Mouse (Mus musculus) midbrain, embryonic 16.5 days (tissue): ENCODE measurements around the gene Irf3. TPM values are rescaled to one million over a fixed set of nuclear protein-coding genes. Genes with fewer than 3 reads are reported as not detected.

Experiments used
- ATAC-seq: fragments of 200-750 bp; cut with Nextera tagmentation; 2 replicates; pipeline ENCODE4 v1.8.0; 2017; ENCODE audit warnings: moderate TSS enrichment
- H3K27ac ChIP-seq: fragments of 300-500 bp; sonication (generic); 2 replicates; pipeline ENCODE4 v1.5.1; 2014; ENCODE audit warnings: mild to moderate bottlenecking, low read length, mixed read lengths
- H3K27me3 ChIP-seq: fragments of 300-500 bp; sonication (generic); 2 replicates; pipeline ENCODE4 v1.6.1; 2014; ENCODE audit warnings: low read depth, low read length, mixed read lengths; ENCODE audit not compliant: control insufficient read depth, insufficient read depth
- H3K36me3 ChIP-seq: fragments of 300-500 bp; sonication (generic); 2 replicates; pipeline ENCODE4 v1.6.1; 2014; ENCODE audit warnings: mild to moderate bottlenecking, low read length, moderate library complexity, mixed read lengths; ENCODE audit not compliant: control insufficient read depth, insufficient read depth
- H3K4me1 ChIP-seq: fragments of 300-500 bp; sonication (generic); 2 replicates; pipeline ENCODE4 v1.6.1; 2014; ENCODE audit warnings: mild to moderate bottlenecking, low read length, mixed read lengths; ENCODE audit not compliant: control insufficient read depth, insufficient read depth
- H3K4me2 ChIP-seq: fragments of 300-500 bp; sonication (generic); 2 replicates; pipeline ENCODE4 v1.6.1; 2014; ENCODE audit warnings: mild to moderate bottlenecking, low read length, mixed read lengths
- H3K4me3 ChIP-seq: fragments of 300-500 bp; sonication (generic); 2 replicates; pipeline ENCODE4 v1.5.1; 2014; ENCODE audit warnings: low read depth, mild to moderate bottlenecking, low read length, moderate library complexity, mixed read lengths
- H3K9ac ChIP-seq: fragments of 300-500 bp; sonication (generic); 2 replicates; pipeline ENCODE4 v1.6.1; 2014; ENCODE audit warnings: low read depth, low read length, mixed read lengths
- H3K9me3 ChIP-seq: fragments of 300-500 bp; sonication (generic); replicated peaks from 2 replicates; pipeline ENCODE4 v1.6.1; 2014; ENCODE audit warnings: mild to moderate bottlenecking, low read length, mixed read lengths; ENCODE audit not compliant: control insufficient read depth, poor library complexity, severe bottlenecking
- WGBS: fragments of 180-500 bp; shearing (Covaris S2); extraction: QIAGEN DNeasy Blood & Tissue Kit; methylation state at CpG from one replicate; pipeline ENCODE4 v1.1.7; 2014; 5-methylcytosine and 5-hydroxymethylcytosine counted together
- polyA plus RNA-seq: library from polyadenylated mRNA; unstranded; fragments of >200 nt; fragmentation: Nextera tagmentation; extraction: Ambion mirVana; gene quantifications from 2 replicates; pipeline ENCODE4 v1.2.1, GENCODE M21; 2015

Irf3 gene
- polyA plus RNA-seq, 1 experiment from 2014 or later: 52.3 TPM

GRCm38 (mm10) chr7:44999753-45000152 is 2.3 kb downstream of the Irf3 start:
- Histone ChIP-seq H3K27ac (no peak overlapping the region), H3K4me1 (peaks cover 19% of the 10 kb centered on the region), H3K4me3 (no peak overlapping the region), H3K4me2 (no peak overlapping the region), H3K9me3 (no peaks in the 10 kb centered on the region), H3K36me3 (peaks cover 30% of the 10 kb centered on the region), H3K27me3 (no peaks in the 10 kb centered on the region), H3K9ac (no peak overlapping the region)
- 88% methylated on average over 11 of the region's 11 CpGs for WGBS
- no peak for ATAC-seq

- no peak overlapping the region for H3K27ac ChIP-seq
These were observed 3.2 kb downstream of the Irf3 start for GRCm38 (mm10) chr7:45000539-45001114.

GRCm38 (mm10) chr7:45002440-45002839 is 5.0 kb downstream of the Irf3 start:
- Histone ChIP-seq H3K27ac (no peak overlapping the region), H3K4me2 (no peak overlapping the region), H3K9me3 (no peaks in the 10 kb centered on the region), H3K36me3 (peaks cover 54% of the 10 kb centered on the region), H3K9ac (no peak overlapping the region), H3K4me3 (no peak overlapping the region), H3K27me3 (no peaks in the 10 kb centered on the region), H3K4me1 (peaks cover 14% of the 10 kb centered on the region)
- ATAC-seq: no peak
- 94% methylated on average over 7 of the region's 7 CpGs for WGBS

More at GRCm38 (mm10) chr7:45000539-45001114, 3.2 kb downstream of the Irf3 start:
- no peak overlapping the region for H3K4me3 ChIP-seq
- no peaks in the 10 kb centered on the region for H3K27me3 ChIP-seq
- ATAC-seq: no peak
- no peak overlapping the region for H3K4me2 ChIP-seq
- whole genome bisulfite sequencing: 87% methylated on average over 21 of the region's 21 CpGs
- H3K9me3 ChIP-seq: no peaks in the 10 kb centered on the region
- H3K9ac ChIP-seq: no peak overlapping the region
- H3K36me3 ChIP-seq: peaks cover 36% of the 10 kb centered on the region
- peaks cover 19% of the 10 kb centered on the region for H3K4me1 ChIP-seq

GRCm38 (mm10) chr7:45004546-45004945 is 7.1 kb downstream of the Irf3 start:
- H3K4me1 ChIP-seq: peaks cover under 1% of the 10 kb centered on the region; the same call in 1 of the 2 replicates
- peaks cover 69% of the 10 kb centered on the region for H3K36me3 ChIP-seq
- no peak for ATAC-seq
- no peak overlapping the region for H3K27ac ChIP-seq
- no peak overlapping the region for H3K9ac ChIP-seq
- WGBS: 85% methylated on average over 3 of the region's 3 CpGs
- H3K9me3 ChIP-seq: no peaks in the 10 kb centered on the region
- no peak overlapping the region for H3K4me2 ChIP-seq
- H3K4me3 ChIP-seq: no peak overlapping the region
- no peaks in the 10 kb centered on the region for H3K27me3 ChIP-seq

GRCm38 (mm10) chr7:45005321-45005992 is 8.0 kb downstream of the Irf3 start:
- H3K36me3 ChIP-seq: peaks cover 70% of the 10 kb centered on the region
- H3K4me1 ChIP-seq: no peaks in the 10 kb centered on the region
- H3K9me3 ChIP-seq: no peaks in the 10 kb centered on the region
- 87% methylated on average over 6 of the region's 6 CpGs for WGBS
- ATAC-seq: no peak
- H3K27ac ChIP-seq: no peak overlapping the region
- H3K4me2 ChIP-seq: no peak overlapping the region
- no peak overlapping the region for H3K9ac ChIP-seq
- no peaks in the 10 kb centered on the region for H3K27me3 ChIP-seq
- H3K4me3 ChIP-seq: no peak overlapping the region

- H3K4me3 ChIP-seq: no peak overlapping the region
- 94% methylated on average over 12 of the region's 12 CpGs for WGBS
These were observed 9.1 kb downstream of the Irf3 start for GRCm38 (mm10) chr7:45006503-45006902.

GRCm38 (mm10) chr7:45007141-45007540 is 9.7 kb downstream of the Irf3 start:
- WGBS: 95% methylated on average over 29 of the region's 29 CpGs
- no peaks in the 10 kb centered on the region for H3K4me1 ChIP-seq
- no peak overlapping the region for H3K4me2 ChIP-seq

More at GRCm38 (mm10) chr7:45006503-45006902, 9.1 kb downstream of the Irf3 start:
- H3K9ac ChIP-seq: no peak overlapping the region
- H3K36me3 ChIP-seq: peaks cover 71% of the 10 kb centered on the region
- H3K9me3 ChIP-seq: no peaks in the 10 kb centered on the region
- H3K27me3 ChIP-seq: no peaks in the 10 kb centered on the region
- no peaks in the 10 kb centered on the region for H3K4me1 ChIP-seq
- no peak for ATAC-seq
- no peak overlapping the region for H3K27ac ChIP-seq
- no peak overlapping the region for H3K4me2 ChIP-seq

GRCm38 (mm10) chr7:45007846-45008245 is 10.4 kb downstream of the Irf3 start:
- 97% methylated on average over 30 of the region's 30 CpGs for WGBS
- H3K4me1 ChIP-seq: no peaks in the 10 kb centered on the region; the same call in 1 of the 2 replicates

More at GRCm38 (mm10) chr7:45007141-45007540, 9.7 kb downstream of the Irf3 start:
- no peak overlapping the region for H3K4me3 ChIP-seq
- no peak overlapping the region for H3K9ac ChIP-seq
- no peaks in the 10 kb centered on the region for H3K27me3 ChIP-seq
- H3K36me3 ChIP-seq: peaks cover 71% of the 10 kb centered on the region
- no peak overlapping the region for H3K27ac ChIP-seq
- no peaks in the 10 kb centered on the region for H3K9me3 ChIP-seq
- no peak for ATAC-seq

GRCm38 (mm10) chr7:45008411-45008810 is 11.0 kb downstream of the Irf3 start:
- H3K4me3 ChIP-seq: no peak overlapping the region
- 93% methylated on average over 19 of the region's 19 CpGs for WGBS

More at GRCm38 (mm10) chr7:45007846-45008245, 10.4 kb downstream of the Irf3 start:
- H3K9me3 ChIP-seq: no peaks in the 10 kb centered on the region
- no peak overlapping the region for H3K4me2 ChIP-seq
- no peak for ATAC-seq
- H3K27me3 ChIP-seq: no peaks in the 10 kb centered on the region
- H3K4me3 ChIP-seq: no peak overlapping the region
- H3K36me3 ChIP-seq: peaks cover 73% of the 10 kb centered on the region
- H3K9ac ChIP-seq: no peak overlapping the region
- no peak overlapping the region for H3K27ac ChIP-seq

More at GRCm38 (mm10) chr7:45008411-45008810, 11.0 kb downstream of the Irf3 start:
- H3K27ac ChIP-seq: no peak overlapping the region
- no peaks in the 10 kb centered on the region for H3K9me3 ChIP-seq
- no peak for ATAC-seq
- H3K9ac ChIP-seq: no peak overlapping the region
- H3K4me2 ChIP-seq: no peak overlapping the region
- H3K27me3 ChIP-seq: no peaks in the 10 kb centered on the region
- H3K36me3 ChIP-seq: peaks cover 70% of the 10 kb centered on the region
- no peaks in the 10 kb centered on the region; the same call in 1 of the 2 replicates for H3K4me1 ChIP-seq
